Mouse (Mus musculus): Measurements from ENCODE around the gene 0610010K14Rik.

Gene 0610010K14Rik

DNA sequence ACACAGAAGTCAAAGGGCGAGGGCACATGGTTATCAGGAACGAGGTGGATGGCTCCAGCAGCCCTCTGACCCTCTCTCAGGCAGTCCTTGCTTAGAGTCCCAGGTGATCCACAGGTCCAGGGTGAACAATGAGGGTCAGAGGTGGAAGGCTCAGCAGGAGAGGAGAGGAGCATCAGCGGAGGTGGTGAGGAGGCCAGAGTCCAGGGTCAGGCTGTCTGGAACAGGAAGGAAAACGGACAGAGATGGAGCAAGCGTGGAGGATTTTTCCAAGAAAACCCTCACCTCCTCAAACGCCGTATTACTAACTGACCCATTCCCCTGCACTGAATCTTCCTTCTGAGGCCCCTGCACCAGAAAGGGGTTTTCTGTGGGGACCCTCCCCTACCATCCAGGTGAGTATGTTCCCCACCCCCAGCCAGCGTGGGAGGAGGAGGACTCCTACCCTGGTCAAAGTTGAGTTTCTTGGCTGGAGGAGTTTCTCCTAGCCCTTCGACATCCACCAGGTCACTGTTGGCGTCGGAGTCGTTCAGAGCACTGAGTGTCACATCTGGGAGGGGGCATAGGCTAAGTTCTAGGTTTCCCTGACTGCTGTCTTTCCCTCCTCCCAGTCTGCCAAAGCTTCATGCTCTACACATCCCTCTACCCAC lies 2.3 kb downstream of the 0610010K14Rik start:
- DNase-seq (ENCODE audit: low spot score in 2 of 2): no peak

GRCm38 (mm10) chr11:70234497-70234896 lies 3.2 kb downstream of the 0610010K14Rik start:
- DNase-seq (ENCODE audit: low spot score in 2 of 2): no peak

DNA sequence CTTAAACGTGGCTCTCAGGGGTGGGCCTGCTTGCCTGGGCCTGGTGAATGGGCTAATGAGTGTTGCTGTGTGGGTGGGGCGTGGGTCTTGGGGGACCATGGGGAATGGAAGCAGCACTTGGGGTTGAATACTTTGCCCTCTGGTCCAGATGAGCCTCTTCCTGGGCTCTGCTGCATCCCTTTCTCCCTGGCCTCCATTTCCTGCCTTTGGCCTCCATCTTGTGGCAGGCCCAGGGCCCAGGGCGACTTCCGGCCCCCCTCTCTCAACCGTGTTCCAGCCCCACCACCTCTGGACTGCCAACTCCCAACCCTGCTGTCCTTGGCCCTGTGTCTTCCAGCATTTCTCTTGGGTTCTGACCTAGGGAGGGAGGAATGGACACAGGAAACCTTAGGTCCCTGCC lies 3.7 kb downstream of the 0610010K14Rik start:
- DNase-seq (ENCODE audit: low spot score in 2 of 2): no peak

GRCm38 (mm10) chr11:70233016-70233415 lies 4.7 kb downstream of the 0610010K14Rik start:
- no peak for DNase-seq (ENCODE audit: low spot score in 2 of 2)

- DNase-seq (ENCODE audit: low spot score in 2 of 2): no peak
Measured at GRCm38 (mm10) chr11:70232546-70232945, 5.2 kb downstream of the 0610010K14Rik start.

DNA sequence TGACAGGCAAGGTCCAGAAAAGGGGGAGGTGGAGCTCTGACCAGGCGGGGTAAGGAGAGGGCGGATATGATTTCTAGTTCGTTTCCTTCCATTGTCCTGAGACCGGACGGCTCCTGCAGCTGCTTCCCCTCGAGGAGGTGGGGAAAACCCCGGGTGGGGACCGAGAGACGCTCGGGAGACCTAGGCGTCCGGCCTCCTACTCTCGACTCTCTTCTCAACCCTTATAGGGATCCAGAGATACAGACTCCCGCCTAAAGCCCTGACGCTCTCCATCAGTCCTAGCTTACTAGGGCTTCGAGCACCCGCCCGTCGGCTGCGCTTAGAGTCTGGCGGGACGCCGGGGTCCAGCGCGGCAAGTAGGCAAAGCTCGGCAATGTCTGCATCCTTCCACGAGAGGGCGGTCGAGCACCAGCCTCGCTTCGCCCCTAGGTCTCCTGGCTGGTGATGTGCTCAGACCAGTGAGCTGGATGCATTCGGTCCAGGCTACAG lies 7.4 kb downstream of the 0610010K14Rik start:
- DNase-seq (ENCODE audit: low spot score in 2 of 2): peak; percentile 71 to 82

- no peak for DNase-seq (ENCODE audit: low spot score in 2 of 2)
Measured at GRCm38 (mm10) chr11:70229260-70230010, 8.3 kb downstream of the 0610010K14Rik start, which contains the start of gene Bcl6b. Gene Bcl6b (minus strand): TSS chr11:70229798.

- DNase-seq (ENCODE audit: low spot score in 2 of 2): peak; percentile 62 to 83
Measured at GRCm38 (mm10) chr11:70228828-70229227, 8.9 kb downstream of the 0610010K14Rik start.

- DNase-seq (ENCODE audit: low spot score in 2 of 2): no peak
Measured at GRCm38 (mm10) chr11:70227661-70228245, 10.0 kb downstream of the 0610010K14Rik start.

- no peak for DNase-seq (ENCODE audit: low spot score in 2 of 2)
Measured at GRCm38 (mm10) chr11:70227126-70227525, 10.6 kb downstream of the 0610010K14Rik start.

- no peak for DNase-seq (ENCODE audit: low spot score in 2 of 2)
Measured at GRCm38 (mm10) chr11:70226602-70226890, 11.2 kb downstream of the 0610010K14Rik start.

DNA sequence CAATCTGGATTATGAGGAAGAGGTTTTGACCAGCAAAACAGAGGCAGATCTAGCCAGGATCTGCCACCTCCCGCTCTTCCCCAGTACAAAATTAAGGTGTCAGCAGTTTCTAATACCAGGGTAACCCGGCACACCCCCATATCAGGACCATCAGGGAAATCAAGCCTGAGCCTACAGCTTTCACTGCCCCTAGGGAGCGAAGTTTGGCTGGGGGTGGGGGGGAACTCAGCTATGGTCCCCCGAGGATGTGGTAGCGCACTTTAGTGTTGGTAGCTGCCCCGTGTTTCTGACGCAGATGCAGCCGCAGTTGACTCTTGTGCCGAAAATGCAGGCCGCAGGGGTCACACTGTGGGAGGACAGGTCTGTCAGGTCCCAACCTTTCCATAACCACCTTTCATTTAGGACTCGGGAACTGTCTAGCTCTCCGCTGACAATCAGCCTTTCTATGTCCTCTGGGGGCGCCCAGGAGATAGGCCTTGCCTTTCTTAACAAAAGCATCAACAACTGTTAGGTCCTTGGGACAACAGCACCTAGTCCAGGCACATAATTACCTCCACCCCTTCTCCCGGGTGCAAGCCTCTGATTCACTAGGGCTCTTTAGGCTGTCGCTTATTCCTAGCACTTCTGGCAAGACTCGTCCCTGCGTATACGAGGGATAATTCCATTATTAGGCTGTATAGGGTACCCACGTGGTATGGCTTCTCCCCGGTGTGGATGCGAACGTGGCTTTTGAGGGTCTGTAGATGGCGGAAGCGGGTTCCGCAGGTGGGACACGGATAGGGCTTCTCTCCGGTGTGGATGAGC lies 11.7 kb downstream of the 0610010K14Rik start:
- no peak for DNase-seq (ENCODE audit: low spot score in 2 of 2)

GRCm38 (mm10) chr11:70223724-70224123 lies 14.0 kb downstream of the 0610010K14Rik start:
- DNase-seq (ENCODE audit: low spot score in 2 of 2): no peak

DNA sequence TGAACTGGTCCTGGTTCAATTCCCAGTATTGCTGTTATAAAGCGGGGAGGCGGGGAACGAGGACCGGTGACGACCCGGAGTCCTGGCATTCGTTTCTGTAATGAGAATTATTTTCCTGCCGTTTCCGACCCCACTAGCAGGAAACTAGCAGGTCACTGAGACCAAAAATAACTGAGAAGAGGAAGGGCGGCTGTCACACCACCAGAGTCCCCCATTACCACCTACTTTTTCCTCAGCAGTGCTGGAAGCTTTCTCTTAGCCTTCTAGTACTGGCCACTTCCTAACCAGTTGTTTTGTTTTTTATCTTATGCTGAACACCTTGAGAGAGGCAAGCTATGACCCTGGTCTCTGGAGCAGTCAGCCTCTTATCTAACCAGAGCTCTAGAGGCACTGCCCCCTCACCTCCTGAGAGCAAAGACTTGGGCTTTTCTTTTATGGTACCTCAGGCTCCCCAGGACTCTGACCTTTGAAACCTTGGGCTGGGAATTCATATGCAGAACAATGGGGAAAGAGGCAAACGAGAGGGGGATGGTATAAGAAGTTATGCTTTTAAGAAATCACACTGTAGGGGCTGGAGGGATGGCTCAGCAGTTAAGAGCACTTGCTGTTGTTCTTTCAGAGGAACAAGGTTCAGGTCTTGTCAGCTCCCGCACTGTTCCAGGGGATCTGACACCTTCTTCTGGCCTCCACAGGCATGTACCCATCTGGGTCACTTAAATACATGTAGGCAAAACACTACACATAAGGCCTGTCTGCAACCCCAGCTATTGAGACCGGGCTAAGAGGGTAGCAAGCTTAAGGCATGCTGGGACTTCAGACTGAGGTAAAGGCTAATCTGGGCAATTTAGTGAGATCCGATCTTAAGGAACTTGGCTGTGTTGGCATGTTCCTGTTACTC lies 15.9 kb downstream of the 0610010K14Rik start:
- DNase-seq (ENCODE audit: low spot score in 2 of 2): no peak

- peak; percentile 85 to 93 for DNase-seq (ENCODE audit: low spot score in 2 of 2)
Measured at GRCm38 (mm10) chr11:70220731-70221602, 16.7 kb downstream of the 0610010K14Rik start, which contains the start of gene Slc16a13. Gene Slc16a13 (minus strand): TSS chr11:70221064.

DNA sequence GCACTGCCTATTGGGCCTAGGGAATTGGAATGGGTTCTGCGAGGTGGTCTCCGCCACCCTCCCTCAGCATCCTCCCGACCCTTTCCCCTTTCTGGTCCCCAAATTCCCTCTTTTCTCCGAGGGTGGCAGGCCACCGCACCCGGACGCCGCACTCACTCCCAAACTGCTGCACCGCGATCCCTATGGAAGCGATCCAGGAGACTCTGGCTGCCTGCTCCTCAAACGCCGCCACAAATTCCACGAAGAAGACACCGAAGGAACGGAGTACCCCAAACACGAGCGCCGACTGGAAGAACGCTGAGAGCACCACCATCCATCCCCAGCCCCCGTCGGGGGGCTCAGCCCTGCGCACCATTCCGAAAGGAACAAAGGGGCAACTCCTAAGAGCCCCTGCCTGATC lies 17.4 kb downstream of the 0610010K14Rik start:
- DNase-seq (ENCODE audit: low spot score in 2 of 2): no peak

DNA sequence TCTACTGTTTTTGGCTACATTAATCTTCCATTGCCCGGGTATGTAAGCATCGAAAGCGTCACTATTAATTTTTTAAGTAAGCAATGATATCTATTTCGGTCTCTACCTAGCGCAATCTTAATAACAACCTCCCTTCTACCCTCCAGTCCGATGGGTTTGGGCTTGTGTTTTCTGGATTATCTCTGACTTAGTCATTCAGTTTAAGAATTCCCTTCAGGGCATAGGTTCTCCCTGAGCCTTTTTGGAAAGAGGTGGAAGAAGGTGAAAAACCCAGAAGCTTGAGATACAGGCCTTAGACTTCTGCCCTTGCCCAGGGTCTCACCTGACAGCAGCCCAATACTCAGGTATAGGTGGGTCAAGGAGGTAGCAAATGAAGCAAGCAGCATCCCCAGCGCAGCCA lies 17.8 kb downstream of the 0610010K14Rik start:
- DNase-seq (ENCODE audit: low spot score in 2 of 2): no peak

GRCm38 (mm10) chr11:70218741-70219470 lies 18.8 kb downstream of the 0610010K14Rik start:
- DNase-seq (ENCODE audit: low spot score in 2 of 2): no peak

GRCm38 (mm10) chr11:70218039-70218438 lies 19.7 kb downstream of the 0610010K14Rik start:
- DNase-seq (ENCODE audit: low spot score in 2 of 2): no peak
